Comparison of ENCODE assay signal across 9 mouse cellular contexts in the genomic region with DNA sequence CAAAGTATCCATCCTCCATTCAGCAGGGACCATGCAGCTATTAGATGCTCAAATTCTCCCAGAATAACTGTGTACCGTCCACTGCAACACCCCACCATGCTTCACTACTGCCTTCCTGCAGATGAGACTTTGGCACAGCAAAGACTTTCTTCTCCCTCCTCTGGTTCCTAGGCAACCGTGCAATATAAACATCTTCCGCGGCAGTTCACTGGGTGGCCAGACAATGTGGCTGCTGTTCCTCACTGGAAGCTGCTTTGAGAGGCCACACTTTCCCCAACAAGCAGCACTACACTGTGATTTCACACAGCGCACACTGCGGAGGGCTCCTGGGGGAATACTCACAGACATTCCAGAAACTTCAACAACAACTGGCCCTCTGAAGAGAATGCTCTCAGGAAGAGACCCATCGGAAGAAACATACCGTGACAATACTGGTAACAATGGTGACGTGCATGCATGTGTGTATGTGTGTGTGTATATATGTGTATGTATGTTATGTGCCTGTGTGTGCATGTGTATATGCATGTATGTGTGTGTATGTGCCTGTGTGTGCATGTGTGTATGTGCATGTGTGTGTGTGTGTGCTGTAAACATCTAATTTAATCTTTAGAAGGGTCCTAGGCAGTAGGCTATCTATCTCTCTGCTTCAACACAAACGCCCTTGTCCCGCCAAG. TPM values are rescaled to one million over a fixed set of nuclear protein-coding genes. Genes with fewer than 3 reads are reported as not detected.
DNase-seq lines count a peak whose midpoint lies in the region; ATAC-seq and TF ChIP-seq lines count a peak whose summit lies in the region.
"Had no signal": no experiment of that assay in that cellular context is flagged by ENCODE, and none has a peak within 500 bp of the region (broad histone marks: within the 10 kb centered on the region; RNA-seq: fewer than 3 reads in every experiment).

No protein-coding gene starts in this region.

- DNase-seq in kidney, adult 2 months, result no peak
- DNase-seq in ovary, adult 18-20 months (ENCODE audit: low spot score), result no peak
- DNase-seq in spleen, postnatal 36 days (ENCODE audit: low spot score in 2 of 2), result no peak

- H3K4me3 ChIP-seq in kidney, embryonic 14.5 days (ENCODE audit: low read length), result no peak overlapping the region
- no peak overlapping the region for H3K4me3 ChIP-seq in kidney, adult 2 months (ENCODE audit: insufficient read depth, low read depth, low read length)
- no peak overlapping the region for H3K4me3 ChIP-seq in forebrain, embryonic 13.5 days
- H3K4me3 ChIP-seq in intestine, embryonic 15.5 days (replicated peaks), result no peak overlapping the region
- H3K4me3 ChIP-seq in stomach, embryonic 15.5 days (replicated peaks), result 0 out of 2 replicates have a peak overlapping the region, but pooled peaks have one; percentile 9

- 26% methylated on average over 11 of the region's 11 CpGs for WGBS in kidney, embryonic 14.5 days
- 36% methylated on average over 11 of the region's 11 CpGs for WGBS in kidney, adult 2 months
- 31% methylated on average over 11 of the region's 11 CpGs for WGBS in forebrain, embryonic 13.5 days
- 12% methylated on average over 11 of the region's 11 CpGs for WGBS in intestine, embryonic 15.5 days
- 21% methylated on average over 11 of the region's 11 CpGs for WGBS in stomach, embryonic 15.5 days

- no peak overlapping the region for H3K4me2 ChIP-seq in kidney, embryonic 14.5 days (replicated peaks; ENCODE audit: low read depth, low read length)
- H3K4me2 ChIP-seq in forebrain, embryonic 13.5 days, result peak overlapping the region; percentile 15; the same call in 1 of the 2 replicates
- H3K4me2 ChIP-seq in intestine, embryonic 15.5 days (replicated peaks), result peak overlapping the region; percentile 36
- H3K4me2 ChIP-seq in stomach, embryonic 15.5 days, result peak overlapping the region; percentile 37

- ATAC-seq in kidney, embryonic 14.5 days (ENCODE audit: low FRiP score, low TSS enrichment), result peak; percentile 66; the same call in 1 of the 2 replicates
- peak; percentile 57; the same call in 1 of the 2 replicates for ATAC-seq in forebrain, embryonic 13.5 days
- ATAC-seq in intestine, embryonic 15.5 days, result peak; percentile 88
- 0 out of 2 replicates have a peak, but pooled peaks have one; percentile 14 for ATAC-seq in megakaryocyte progenitor cell, adult 5-6 weeks (replicated peaks; ENCODE audit: poor library complexity)
- peak; percentile 61 for ATAC-seq in stomach, embryonic 15.5 days (ENCODE audit: insufficient read depth, low FRiP score, low read depth)

- H3K9me3 ChIP-seq in kidney, embryonic 14.5 days (ENCODE audit: control insufficient read depth, low read length), result no peaks in the 10 kb centered on the region
- 0 out of 2 replicates have a peak, but pooled peaks cover 5% of the 10 kb centered on the region for H3K9me3 ChIP-seq in forebrain, embryonic 13.5 days (replicated peaks)
- H3K9me3 ChIP-seq in intestine, embryonic 15.5 days, result no peaks in the 10 kb centered on the region
- H3K9me3 ChIP-seq in stomach, embryonic 15.5 days, result no peaks in the 10 kb centered on the region

- no peaks in the 10 kb centered on the region for H3K27me3 ChIP-seq in kidney, embryonic 14.5 days (ENCODE audit: control insufficient read depth, insufficient read depth, low read length)
- H3K27me3 ChIP-seq in kidney, adult 2 months (replicated peaks; ENCODE audit: control insufficient read depth, insufficient read depth, low read length), result no peaks in the 10 kb centered on the region
- H3K27me3 ChIP-seq in forebrain, embryonic 13.5 days, result no peaks in the 10 kb centered on the region
- H3K27me3 ChIP-seq in intestine, embryonic 15.5 days (replicated peaks), result no peaks in the 10 kb centered on the region
- H3K27me3 ChIP-seq in stomach, embryonic 15.5 days (replicated peaks), result no peaks in the 10 kb centered on the region

- no peak for TF ChIP-seq CTCF in kidney, adult 2 months (conservative IDR thresholded peaks at IDR 0.05; ENCODE audit: insufficient read depth, insufficient read length, low read depth, low read length)

- no peak overlapping the region for H3K27ac ChIP-seq in kidney, embryonic 14.5 days (ENCODE audit: low read depth, low read length)
- no peak overlapping the region for H3K27ac ChIP-seq in kidney, adult 2 months (ENCODE audit: insufficient read depth, low read depth, low read length)
- no peak overlapping the region for H3K27ac ChIP-seq in forebrain, embryonic 13.5 days
- no peak overlapping the region; the same call in 1 of the 2 replicates for H3K27ac ChIP-seq in intestine, embryonic 15.5 days
- H3K27ac ChIP-seq in stomach, embryonic 15.5 days, result no peak overlapping the region; the same call in 1 of the 2 replicates

- peaks cover 6% of the 10 kb centered on the region; the same call in 1 of the 2 replicates for H3K4me1 ChIP-seq in kidney, embryonic 14.5 days (ENCODE audit: control insufficient read depth, insufficient read depth, low read length)
- no peaks in the 10 kb centered on the region for H3K4me1 ChIP-seq in kidney, adult 2 months (ENCODE audit: control insufficient read depth, insufficient read depth, low read length)
- peaks cover 13% of the 10 kb centered on the region for H3K4me1 ChIP-seq in forebrain, embryonic 13.5 days
- peaks cover 7% of the 10 kb centered on the region for H3K4me1 ChIP-seq in intestine, embryonic 15.5 days (replicated peaks)
- peaks cover 12% of the 10 kb centered on the region for H3K4me1 ChIP-seq in stomach, embryonic 15.5 days

- no peak overlapping the region for H3K9ac ChIP-seq in kidney, embryonic 14.5 days (ENCODE audit: low read depth, low read length)
- no peak overlapping the region for H3K9ac ChIP-seq in forebrain, embryonic 13.5 days
- H3K9ac ChIP-seq in intestine, embryonic 15.5 days, result no peak overlapping the region
- no peak overlapping the region for H3K9ac ChIP-seq in stomach, embryonic 15.5 days

- no peak for TF ChIP-seq POLR2A in kidney, adult 2 months (IDR thresholded peaks at IDR 0.05; ENCODE audit: low read depth, low read length)

- H3K36me3 ChIP-seq in kidney, embryonic 14.5 days (ENCODE audit: control insufficient read depth, insufficient read depth, low read length), result no peaks in the 10 kb centered on the region
- no peaks in the 10 kb centered on the region for H3K36me3 ChIP-seq in kidney, adult 2 months (ENCODE audit: control insufficient read depth, insufficient read depth, low read length)
- no peaks in the 10 kb centered on the region for H3K36me3 ChIP-seq in forebrain, embryonic 13.5 days (ENCODE audit: poor library complexity, severe bottlenecking)
- H3K36me3 ChIP-seq in intestine, embryonic 15.5 days, result 0 out of 2 replicates have a peak, but pooled peaks cover 3% of the 10 kb centered on the region
- 0 out of 2 replicates have a peak, but pooled peaks cover 9% of the 10 kb centered on the region for H3K36me3 ChIP-seq in stomach, embryonic 15.5 days

RNA-seq across cellular contexts. Expression of a gene that starts 13.0 kb away (rescaled TPM):
- polyA plus RNA-seq in kidney, embryonic 14.5 days (2014; fragmentation: Nextera tagmentation; extraction: Ambion mirVana), result 1.5 and 2.1 TPM in 2 replicates
- polyA plus RNA-seq in kidney, adult 2 months (2012; rRNA removed), result 6.6 and 7.4 TPM in 2 replicates
- polyA plus RNA-seq in forebrain, embryonic 13.5 days (2015; fragmentation: Nextera tagmentation; extraction: Ambion mirVana), result 0.83 and 0.90 TPM in 2 replicates
- polyA plus RNA-seq in intestine, embryonic 15.5 days (2015; fragmentation: Nextera tagmentation; extraction: Ambion mirVana), result 6.0 and 6.6 TPM in 2 replicates
- 3.4 and 4.2 TPM in 2 replicates for total RNA-seq in megakaryocyte progenitor cell, adult 5-6 weeks (2015)
- 4.4 and 5.1 TPM in 2 replicates for total RNA-seq in megakaryocyte progenitor cell, adult 5-6 weeks (2017)
- 7.2 TPM in 2 replicates for polyA plus RNA-seq in stomach, embryonic 15.5 days (2015; fragmentation: Nextera tagmentation; extraction: Ambion mirVana)

RNA-seq across cellular contexts. Expression of a gene that starts 41.2 kb away (rescaled TPM):
- 0.34 TPM in 1 of 2 replicates, not detected in the other for polyA plus RNA-seq in kidney, embryonic 14.5 days (2014; fragmentation: Nextera tagmentation; extraction: Ambion mirVana)
- 3.0 and 4.2 TPM in 2 replicates for polyA plus RNA-seq in kidney, adult 2 months (2012; rRNA removed)
- 0.13 and 0.18 TPM in 2 replicates for polyA plus RNA-seq in forebrain, embryonic 13.5 days (2015; fragmentation: Nextera tagmentation; extraction: Ambion mirVana)
- polyA plus RNA-seq in intestine, embryonic 15.5 days (2015; fragmentation: Nextera tagmentation; extraction: Ambion mirVana), result 38.1 and 38.3 TPM in 2 replicates
- total RNA-seq in megakaryocyte progenitor cell, adult 5-6 weeks (2015), result not detected in 2 replicates
- not detected in 2 replicates for total RNA-seq in megakaryocyte progenitor cell, adult 5-6 weeks (2017)
- polyA plus RNA-seq in stomach, embryonic 15.5 days (2015; fragmentation: Nextera tagmentation; extraction: Ambion mirVana), result 21.5 and 23.7 TPM in 2 replicates
- total RNA-seq: common myeloid progenitor, adult 5-6 weeks had no signal

Comparison
In these comparisons a context has a peak if more than half of its experiments do, and no peak if none do; other contexts are left out.
1. ATAC-seq: peak in every context shown above with its lines; median percentile 88 in intestine, embryonic 15.5 days; 66 in kidney, embryonic 14.5 days; 61 in stomach, embryonic 15.5 days; 57 in forebrain, embryonic 13.5 days; 14 in megakaryocyte progenitor cell, adult 5-6 weeks.